Mouse (Mus musculus): ENCODE measurements around the gene Slc25a13.

- TF ChIP-seq TAL1 (IDR thresholded peaks at IDR 0.05; ENCODE audit: low read length) (no peak), GATA1 (IDR thresholded peaks at IDR 0.05; ENCODE audit: low read length) (no peak)
Observed at GRCm38 (mm10) chr6:6168566-6169134, 48.3 kb downstream of the Slc25a13 start.

All from erythroblast, embryonic 14.5 days (primary cell).